Mouse (Mus musculus) ES-E14 (cell line): ENCODE data around the gene Rapgef3.

Source experiments
- CHD2 ChIP-seq: IDR thresholded peaks from 2 replicates; pipeline ENCODE4 v1.6.1; 2014; ENCODE audit warnings: mild to moderate bottlenecking, low read depth, low read length, inconsistent platforms
- HCFC1 ChIP-seq: IDR thresholded peaks from 2 replicates; pipeline ENCODE4 v1.6.1; 2012; ENCODE audit warnings: low read length, inconsistent platforms, borderline replicate concordance; ENCODE audit not compliant: insufficient read depth
- MAFK ChIP-seq: IDR thresholded peaks from 2 replicates; pipeline ENCODE4 v1.6.1; 2014; ENCODE audit warnings: mild to moderate bottlenecking, low read depth, low read length, inconsistent platforms; ENCODE audit not compliant: insufficient read depth
- ZC3H11A ChIP-seq: IDR thresholded peaks from 2 replicates; pipeline ENCODE4 v1.6.1; 2012; ENCODE audit warnings: low read depth, mild to moderate bottlenecking, inconsistent platforms, low read length, borderline replicate concordance
- ZNF384 ChIP-seq: IDR thresholded peaks from 2 replicates; pipeline ENCODE4 v1.6.1; 2012; ENCODE audit warnings: low read depth, low read length, inconsistent platforms

GRCm38 (mm10) chr15:97812126-97812525, 44.4 kb upstream of the Rapgef3 start:
- TF ChIP-seq ZNF384, result no peak
- no peak for TF ChIP-seq MAFK
- no peak for TF ChIP-seq ZC3H11A
- TF ChIP-seq HCFC1, result no peak
- no peak for TF ChIP-seq CHD2
